Mouse (Mus musculus): Measurements from ENCODE around the gene Kbtbd2. TPM values are rescaled to one million over a fixed set of nuclear protein-coding genes. Genes with fewer than 3 reads are reported as not detected.
A peak's percentile ranks its signal among the peaks of the same experiment; 100 is the strongest.

Kbtbd2 gene
- polyA plus RNA-seq, 1 experiment = 9.2 TPM

GRCm38 (mm10) chr6:56808656-56809055 lies 11.0 kb upstream of the Kbtbd2 start:
- WGBS = 5% methylated on average over 3 of the region's 3 CpGs
- H3K36me3 ChIP-seq (ENCODE audit: control insufficient read depth, insufficient read depth, low read length) = no peaks in the 10 kb centered on the region
- H3K4me3 ChIP-seq (ENCODE audit: insufficient read depth, low read depth, low read length) = no peak overlapping the region
- H3K4me1 ChIP-seq (ENCODE audit: control insufficient read depth, insufficient read depth, low read length) = no peaks in the 10 kb centered on the region
- TF ChIP-seq CTCF (conservative IDR thresholded peaks at IDR 0.05; ENCODE audit: insufficient read depth, insufficient read length, low read depth, low read length) = peak; percentile 42
- no peak for TF ChIP-seq POLR2A (IDR thresholded peaks at IDR 0.05; ENCODE audit: low read depth, low read length)
- DNase-seq = peak; percentile 65
- no peak overlapping the region for H3K27ac ChIP-seq (ENCODE audit: insufficient read depth, low read depth, low read length)
- H3K27me3 ChIP-seq (replicated peaks; ENCODE audit: control insufficient read depth, insufficient read depth, low read length) = no peaks in the 10 kb centered on the region

GRCm38 (mm10) chr6:56806195-56806594 lies 8.6 kb upstream of the Kbtbd2 start:
- 58% methylated on average over 2 of the region's 2 CpGs for WGBS
- no peaks in the 10 kb centered on the region for H3K4me1 ChIP-seq (ENCODE audit: control insufficient read depth, insufficient read depth, low read length)

GRCm38 (mm10) chr6:56805026-56805425 lies 7.4 kb upstream of the Kbtbd2 start:
- H3K27ac ChIP-seq (ENCODE audit: insufficient read depth, low read depth, low read length) = no peak overlapping the region
- no peak for DNase-seq
- TF ChIP-seq CTCF (conservative IDR thresholded peaks at IDR 0.05; ENCODE audit: insufficient read depth, insufficient read length, low read depth, low read length) (no peak), POLR2A (IDR thresholded peaks at IDR 0.05; ENCODE audit: low read depth, low read length) (no peak)
- H3K27me3 ChIP-seq (replicated peaks; ENCODE audit: control insufficient read depth, insufficient read depth, low read length) = no peaks in the 10 kb centered on the region
- 89% methylated on average over 4 of the region's 4 CpGs for WGBS
- no peaks in the 10 kb centered on the region for H3K36me3 ChIP-seq (ENCODE audit: control insufficient read depth, insufficient read depth, low read length)
- no peaks in the 10 kb centered on the region for H3K4me1 ChIP-seq (ENCODE audit: control insufficient read depth, insufficient read depth, low read length)
- no peak overlapping the region for H3K4me3 ChIP-seq (ENCODE audit: insufficient read depth, low read depth, low read length)

More at GRCm38 (mm10) chr6:56806195-56806594, 8.6 kb upstream of the Kbtbd2 start:
- Histone ChIP-seq H3K4me3 (ENCODE audit: insufficient read depth, low read depth, low read length) (no peak overlapping the region), H3K27me3 (replicated peaks; ENCODE audit: control insufficient read depth, insufficient read depth, low read length) (no peaks in the 10 kb centered on the region), H3K27ac (ENCODE audit: insufficient read depth, low read depth, low read length) (no peak overlapping the region), H3K36me3 (ENCODE audit: control insufficient read depth, insufficient read depth, low read length) (no peaks in the 10 kb centered on the region)
- no peak for TF ChIP-seq POLR2A (IDR thresholded peaks at IDR 0.05; ENCODE audit: low read depth, low read length)
- no peak for TF ChIP-seq CTCF (conservative IDR thresholded peaks at IDR 0.05; ENCODE audit: insufficient read depth, insufficient read length, low read depth, low read length)
- DNase-seq = no peak

- peak overlapping the region; percentile 94 for H3K4me3 ChIP-seq (ENCODE audit: insufficient read depth, low read depth, low read length)
- peak overlapping the region; percentile 98 for H3K27ac ChIP-seq (ENCODE audit: insufficient read depth, low read depth, low read length)
- no peaks in the 10 kb centered on the region for H3K36me3 ChIP-seq (ENCODE audit: control insufficient read depth, insufficient read depth, low read length)
- WGBS = 9% methylated on average over 8 of the region's 8 CpGs
- TF ChIP-seq POLR2A (IDR thresholded peaks at IDR 0.05; ENCODE audit: low read depth, low read length) = no peak
- no peak for TF ChIP-seq CTCF (conservative IDR thresholded peaks at IDR 0.05; ENCODE audit: insufficient read depth, insufficient read length, low read depth, low read length)
- peaks cover 13% of the 10 kb centered on the region for H3K4me1 ChIP-seq (ENCODE audit: control insufficient read depth, insufficient read depth, low read length)
- no peak for DNase-seq
- no peaks in the 10 kb centered on the region for H3K27me3 ChIP-seq (replicated peaks; ENCODE audit: control insufficient read depth, insufficient read depth, low read length)
Observed at GRCm38 (mm10) chr6:56798152-56798465, 496 bp upstream of the Kbtbd2 start.

- WGBS = under 1% methylated on average over 16 of the region's 16 CpGs
- Histone ChIP-seq H3K36me3 (ENCODE audit: control insufficient read depth, insufficient read depth, low read length) (no peaks in the 10 kb centered on the region), H3K27me3 (replicated peaks; ENCODE audit: control insufficient read depth, insufficient read depth, low read length) (no peaks in the 10 kb centered on the region), H3K27ac (ENCODE audit: insufficient read depth, low read depth, low read length) (0 out of 2 replicates have a peak overlapping the region, but pooled peaks have one; percentile 9), H3K4me3 (ENCODE audit: insufficient read depth, low read depth, low read length) (peak overlapping the region; percentile 94), H3K4me1 (ENCODE audit: control insufficient read depth, insufficient read depth, low read length) (peaks cover 16% of the 10 kb centered on the region)
- TF ChIP-seq CTCF (conservative IDR thresholded peaks at IDR 0.05; ENCODE audit: insufficient read depth, insufficient read length, low read depth, low read length) = no peak
- no peak for TF ChIP-seq POLR2A (IDR thresholded peaks at IDR 0.05; ENCODE audit: low read depth, low read length)
- peak; percentile 56 for DNase-seq
Observed at GRCm38 (mm10) chr6:56796668-56797141, 908 bp downstream of the Kbtbd2 start.

- Histone ChIP-seq H3K27me3 (replicated peaks; ENCODE audit: control insufficient read depth, insufficient read depth, low read length) (no peaks in the 10 kb centered on the region), H3K4me3 (ENCODE audit: insufficient read depth, low read depth, low read length) (peak overlapping the region; percentile 94), H3K4me1 (ENCODE audit: control insufficient read depth, insufficient read depth, low read length) (peaks cover 16% of the 10 kb centered on the region), H3K27ac (ENCODE audit: insufficient read depth, low read depth, low read length) (peak overlapping the region; percentile 34; the same call in 1 of the 2 replicates), H3K36me3 (ENCODE audit: control insufficient read depth, insufficient read depth, low read length) (no peaks in the 10 kb centered on the region)
- TF ChIP-seq POLR2A (IDR thresholded peaks at IDR 0.05; ENCODE audit: low read depth, low read length) (no peak), CTCF (conservative IDR thresholded peaks at IDR 0.05; ENCODE audit: insufficient read depth, insufficient read length, low read depth, low read length) (no peak)
- no peak for DNase-seq
- 1% methylated on average over 8 of the region's 8 CpGs for WGBS
Observed at GRCm38 (mm10) chr6:56796232-56796631, 1.4 kb downstream of the Kbtbd2 start.

GRCm38 (mm10) chr6:56794834-56795233 lies 2.8 kb downstream of the Kbtbd2 start:
- Histone ChIP-seq H3K27ac (ENCODE audit: insufficient read depth, low read depth, low read length) (no peak overlapping the region), H3K4me1 (ENCODE audit: control insufficient read depth, insufficient read depth, low read length) (peaks cover 16% of the 10 kb centered on the region), H3K4me3 (ENCODE audit: insufficient read depth, low read depth, low read length) (no peak overlapping the region), H3K27me3 (replicated peaks; ENCODE audit: control insufficient read depth, insufficient read depth, low read length) (no peaks in the 10 kb centered on the region), H3K36me3 (ENCODE audit: control insufficient read depth, insufficient read depth, low read length) (no peaks in the 10 kb centered on the region)
- no peak for TF ChIP-seq POLR2A (IDR thresholded peaks at IDR 0.05; ENCODE audit: low read depth, low read length)
- TF ChIP-seq CTCF (conservative IDR thresholded peaks at IDR 0.05; ENCODE audit: insufficient read depth, insufficient read length, low read depth, low read length) = no peak
- 64% methylated on average over 5 of the region's 5 CpGs for WGBS
- DNase-seq = no peak

All from kidney, adult 2 months (tissue).